Mouse (Mus musculus): ENCODE data around the gene 1700016H13Rik.

DNA sequence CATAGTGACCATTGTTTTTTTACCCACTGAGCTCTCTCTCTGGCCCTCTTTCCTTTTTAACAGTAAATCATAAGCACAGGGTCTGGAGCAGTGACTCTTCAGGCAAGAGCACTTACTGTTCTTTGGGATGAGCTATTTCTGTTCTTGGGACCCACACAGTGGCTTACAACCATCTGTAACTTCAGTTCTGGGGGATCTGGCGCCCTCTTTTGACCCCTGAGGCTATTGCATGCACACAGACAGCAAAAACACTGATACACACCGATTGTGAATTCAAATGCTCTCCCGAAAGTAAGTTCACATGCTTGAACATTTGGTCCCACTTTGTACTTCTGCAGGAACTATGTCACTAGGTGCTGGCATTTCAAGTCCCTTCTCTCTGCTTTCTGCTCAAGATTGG lies 45.7 kb upstream of the 1700016H13Rik start:
- no peak for TF ChIP-seq MAFK (IDR thresholded peaks at IDR 0.05; ENCODE audit: insufficient read depth, low read depth, low read length)
- no peak for TF ChIP-seq HCFC1 (IDR thresholded peaks at IDR 0.05; ENCODE audit: borderline replicate concordance, insufficient read depth, low read length)
